Mouse (Mus musculus) midbrain, embryonic 15.5 days (tissue): Measurements from ENCODE around the gene Fkbp9. TPM values are rescaled to one million over a fixed set of nuclear protein-coding genes. Genes with fewer than 3 reads are reported as not detected.
A peak's percentile ranks its signal among the peaks of the same experiment; 100 is the strongest.

Experiments
- ATAC-seq: fragments of 200-750 bp; cut with Nextera tagmentation; replicated peaks from 2 replicates; pipeline ENCODE4 v1.8.0; 2017; ENCODE audit warnings: moderate TSS enrichment
- H3K27ac ChIP-seq: fragments of 300-500 bp; sonication (generic); 2 replicates; pipeline ENCODE4 v1.5.1; 2015; ENCODE audit warnings: mild to moderate bottlenecking, inconsistent platforms
- H3K27me3 ChIP-seq: fragments of 300-500 bp; sonication (generic); replicated peaks from 2 replicates; pipeline ENCODE4 v1.6.1; 2015; ENCODE audit warnings: inconsistent platforms
- H3K36me3 ChIP-seq: fragments of 300-500 bp; sonication (generic); replicated peaks from 2 replicates; pipeline ENCODE4 v1.6.1; 2015; ENCODE audit warnings: inconsistent platforms
- H3K4me1 ChIP-seq: fragments of 300-500 bp; sonication (generic); 2 replicates; pipeline ENCODE4 v1.6.1; 2015; ENCODE audit warnings: inconsistent platforms
- H3K4me2 ChIP-seq: fragments of 300-500 bp; sonication (generic); 2 replicates; pipeline ENCODE4 v1.6.1; 2015; ENCODE audit warnings: inconsistent platforms, mild to moderate bottlenecking, moderate library complexity
- H3K4me3 ChIP-seq: fragments of 300-500 bp; sonication (generic); 2 replicates; pipeline ENCODE4 v1.5.1; 2015; ENCODE audit warnings: mild to moderate bottlenecking, inconsistent platforms
- H3K9ac ChIP-seq: fragments of 300-500 bp; sonication (generic); 2 replicates; pipeline ENCODE4 v1.6.1; 2015; ENCODE audit warnings: mild to moderate bottlenecking, inconsistent platforms
- H3K9me3 ChIP-seq: fragments of 300-500 bp; sonication (generic); 2 replicates; pipeline ENCODE4 v1.6.1; 2016; ENCODE audit warnings: inconsistent platforms
- WGBS: fragments of 180-500 bp; shearing (Covaris S2); methylation state at CpG from one replicate; pipeline ENCODE4 v1.1.7; 2015; ENCODE audit warnings: mixed read lengths; 5-methylcytosine and 5-hydroxymethylcytosine counted together
- polyA plus RNA-seq: library from polyadenylated mRNA; unstranded; fragments of >200 nt; fragmentation: Nextera tagmentation; extraction: Ambion mirVana; gene quantifications from 2 replicates; pipeline ENCODE4 v1.2.1, GENCODE M21; 2015

The Fkbp9 gene
- polyA plus RNA-seq, 1 experiment from 2014 or later, result 31.9 TPM

DNA sequence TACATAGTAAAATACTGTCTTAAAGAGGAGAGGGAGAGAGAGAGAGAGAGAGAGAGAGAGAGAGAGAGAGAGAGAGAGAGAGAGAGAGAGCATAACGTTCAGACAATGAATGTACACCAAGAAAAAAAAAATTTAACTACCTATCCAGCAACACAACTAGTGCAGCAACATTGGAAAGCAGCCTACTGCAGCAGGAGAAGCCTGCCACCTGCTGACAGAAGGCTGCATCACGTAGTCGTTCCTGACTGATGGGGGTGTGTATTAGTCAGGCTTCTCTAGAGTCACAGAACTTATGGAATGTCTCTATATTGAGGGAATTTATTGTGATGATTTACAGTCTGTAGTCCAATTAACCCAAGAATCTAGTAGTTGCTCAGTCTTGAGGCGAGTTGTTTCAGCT is 77.1 kb downstream of the Fkbp9 start:
- ATAC-seq, result no peak

GRCm38 (mm10) chr6:56910910-56911309 is 79.1 kb downstream of the Fkbp9 start:
- no peak for ATAC-seq
- no peaks in the 10 kb centered on the region for H3K27me3 ChIP-seq
- H3K9ac ChIP-seq, result no peak overlapping the region
- WGBS, result 87% methylated on average over 2 of the region's 2 CpGs
- no peak overlapping the region for H3K4me3 ChIP-seq
- H3K9me3 ChIP-seq, result no peaks in the 10 kb centered on the region
- H3K4me2 ChIP-seq, result no peak overlapping the region
- H3K4me1 ChIP-seq, result peaks cover 7% of the 10 kb centered on the region; the same call in 1 of the 2 replicates
- H3K27ac ChIP-seq, result no peak overlapping the region
- no peaks in the 10 kb centered on the region for H3K36me3 ChIP-seq

More for the DNA sequence above, 77.1 kb downstream of the Fkbp9 start:
- WGBS, result 16% methylated on average over 4 of the region's 4 CpGs
- Histone ChIP-seq H3K9ac (no peak overlapping the region), H3K4me3 (no peak overlapping the region), H3K4me2 (no peak overlapping the region), H3K4me1 (peaks cover 15% of the 10 kb centered on the region), H3K36me3 (no peaks in the 10 kb centered on the region), H3K9me3 (no peaks in the 10 kb centered on the region), H3K27me3 (no peaks in the 10 kb centered on the region), H3K27ac (no peak overlapping the region)

GRCm38 (mm10) chr6:56913092-56913858 is 81.4 kb downstream of the Fkbp9 start:
- WGBS, result 71% methylated on average over 2 of the region's 2 CpGs
- Histone ChIP-seq H3K4me3 (no peak overlapping the region), H3K4me2 (no peak overlapping the region), H3K4me1 (peaks cover 4% of the 10 kb centered on the region; the same call in 1 of the 2 replicates), H3K27ac (no peak overlapping the region), H3K27me3 (no peaks in the 10 kb centered on the region), H3K9me3 (no peaks in the 10 kb centered on the region), H3K9ac (no peak overlapping the region), H3K36me3 (no peaks in the 10 kb centered on the region)
- no peak for ATAC-seq

DNA sequence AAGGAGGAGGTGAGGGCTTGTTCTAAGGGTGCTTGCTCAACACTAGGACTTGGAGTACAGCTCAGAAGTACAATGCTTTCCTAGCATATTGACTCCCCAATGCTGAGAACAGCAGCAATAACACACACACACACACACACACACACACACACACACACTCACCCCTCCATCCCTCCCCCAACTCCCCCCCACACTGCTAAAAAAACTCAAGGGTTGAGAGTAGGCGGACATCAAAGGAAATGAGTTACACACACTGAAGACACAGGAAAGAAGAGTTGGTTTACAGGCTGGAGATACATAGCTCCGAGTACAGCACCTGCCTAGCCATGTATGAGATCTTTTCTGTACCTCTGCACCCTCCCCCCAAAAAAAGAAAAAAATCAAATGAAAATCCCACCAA is 84.4 kb downstream of the Fkbp9 start:
- no peak for ATAC-seq
- WGBS, result 86% methylated on average over 2 of the region's 2 CpGs
- H3K27me3 ChIP-seq, result no peaks in the 10 kb centered on the region
- H3K4me2 ChIP-seq, result no peak overlapping the region
- H3K4me3 ChIP-seq, result no peak overlapping the region
- H3K9me3 ChIP-seq, result no peaks in the 10 kb centered on the region
- H3K9ac ChIP-seq, result no peak overlapping the region
- H3K4me1 ChIP-seq, result peaks cover 6% of the 10 kb centered on the region; the same call in 1 of the 2 replicates
- H3K27ac ChIP-seq, result no peak overlapping the region
- H3K36me3 ChIP-seq, result no peaks in the 10 kb centered on the region

DNA sequence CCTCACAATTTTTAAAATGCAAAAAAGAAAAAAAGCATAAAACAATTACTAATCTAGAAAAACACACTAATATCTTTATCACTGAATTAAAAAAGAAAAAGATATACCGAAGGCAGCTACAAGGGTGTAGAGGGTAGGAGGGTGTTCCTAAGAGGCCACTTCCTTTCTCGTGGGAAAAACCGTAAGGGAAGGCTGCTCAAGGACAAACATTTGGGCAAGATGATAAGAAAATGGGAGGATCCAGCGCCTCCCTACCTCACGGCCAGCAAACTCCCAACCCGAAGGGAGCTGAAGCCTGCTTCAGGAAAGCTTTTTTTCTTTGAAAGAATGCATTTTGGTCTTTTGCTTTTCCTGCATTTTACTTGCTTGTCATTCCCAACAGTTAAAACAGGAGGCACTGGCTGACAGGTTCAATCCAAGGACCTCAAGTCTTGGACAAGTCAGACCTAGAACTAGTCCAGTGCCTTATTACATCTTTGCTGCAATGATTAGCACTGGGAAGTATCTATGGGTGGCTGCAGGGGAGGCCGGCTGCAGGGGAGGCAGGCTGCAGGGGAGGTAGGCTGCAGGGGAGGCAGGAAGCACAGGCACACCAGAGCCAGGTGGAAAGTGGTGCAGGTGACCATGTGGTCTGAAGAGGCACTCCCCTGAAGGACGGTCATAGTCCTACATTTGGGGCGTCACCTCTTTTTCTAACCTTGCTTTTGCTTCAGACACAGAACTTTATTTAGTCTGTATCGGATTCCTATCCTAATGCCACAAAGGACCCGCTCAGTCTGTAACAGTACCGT is 85.9 kb downstream of the Fkbp9 start:
- no peak overlapping the region for H3K4me3 ChIP-seq
- no peaks in the 10 kb centered on the region for H3K36me3 ChIP-seq
- ATAC-seq, result no peak
- 81% methylated on average over 12 of the region's 12 CpGs for WGBS
- H3K9me3 ChIP-seq, result no peaks in the 10 kb centered on the region
- H3K4me2 ChIP-seq, result no peak overlapping the region
- H3K9ac ChIP-seq, result no peak overlapping the region
- H3K27me3 ChIP-seq, result no peaks in the 10 kb centered on the region
- H3K27ac ChIP-seq, result no peak overlapping the region
- H3K4me1 ChIP-seq, result peaks cover 19% of the 10 kb centered on the region

DNA sequence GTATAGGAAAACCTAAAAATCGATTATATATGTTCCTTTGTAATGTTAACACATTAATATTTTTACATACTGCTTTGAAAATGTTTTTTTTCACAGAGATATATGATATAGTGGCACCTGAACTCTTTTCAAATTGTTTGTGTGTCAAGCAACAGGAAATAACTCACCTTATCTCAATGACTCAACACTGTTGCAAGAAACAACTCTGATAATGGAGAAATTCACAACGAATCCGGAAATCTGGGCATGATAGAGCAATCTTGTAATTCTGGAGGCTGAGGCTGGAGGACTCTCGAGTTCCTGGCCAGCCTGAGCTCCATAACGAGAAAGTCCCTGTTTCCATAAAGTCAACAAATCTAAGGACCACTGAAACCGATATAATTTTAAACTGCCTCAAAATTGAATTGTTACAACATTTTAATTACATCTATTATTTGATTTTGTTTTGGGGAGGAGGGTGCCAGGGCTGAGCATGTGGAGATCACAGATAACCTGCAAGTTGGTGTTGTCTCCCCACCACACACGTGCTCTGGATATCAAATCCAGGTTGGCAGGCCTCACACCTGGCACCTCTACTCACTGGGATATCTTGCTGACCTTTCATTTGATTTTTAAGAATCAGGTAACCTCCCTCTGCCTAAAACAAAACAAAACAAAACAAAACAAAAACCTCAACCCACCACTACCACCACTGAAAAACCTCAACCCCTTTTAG is 87.6 kb downstream of the Fkbp9 start:
- Histone ChIP-seq H3K4me3 (no peak overlapping the region), H3K27ac (no peak overlapping the region), H3K4me1 (peaks cover 19% of the 10 kb centered on the region), H3K9me3 (no peaks in the 10 kb centered on the region), H3K27me3 (no peaks in the 10 kb centered on the region), H3K9ac (no peak overlapping the region), H3K4me2 (no peak overlapping the region), H3K36me3 (no peaks in the 10 kb centered on the region)
- no peak for ATAC-seq
- 94% methylated on average over 7 of the region's 7 CpGs for WGBS

DNA sequence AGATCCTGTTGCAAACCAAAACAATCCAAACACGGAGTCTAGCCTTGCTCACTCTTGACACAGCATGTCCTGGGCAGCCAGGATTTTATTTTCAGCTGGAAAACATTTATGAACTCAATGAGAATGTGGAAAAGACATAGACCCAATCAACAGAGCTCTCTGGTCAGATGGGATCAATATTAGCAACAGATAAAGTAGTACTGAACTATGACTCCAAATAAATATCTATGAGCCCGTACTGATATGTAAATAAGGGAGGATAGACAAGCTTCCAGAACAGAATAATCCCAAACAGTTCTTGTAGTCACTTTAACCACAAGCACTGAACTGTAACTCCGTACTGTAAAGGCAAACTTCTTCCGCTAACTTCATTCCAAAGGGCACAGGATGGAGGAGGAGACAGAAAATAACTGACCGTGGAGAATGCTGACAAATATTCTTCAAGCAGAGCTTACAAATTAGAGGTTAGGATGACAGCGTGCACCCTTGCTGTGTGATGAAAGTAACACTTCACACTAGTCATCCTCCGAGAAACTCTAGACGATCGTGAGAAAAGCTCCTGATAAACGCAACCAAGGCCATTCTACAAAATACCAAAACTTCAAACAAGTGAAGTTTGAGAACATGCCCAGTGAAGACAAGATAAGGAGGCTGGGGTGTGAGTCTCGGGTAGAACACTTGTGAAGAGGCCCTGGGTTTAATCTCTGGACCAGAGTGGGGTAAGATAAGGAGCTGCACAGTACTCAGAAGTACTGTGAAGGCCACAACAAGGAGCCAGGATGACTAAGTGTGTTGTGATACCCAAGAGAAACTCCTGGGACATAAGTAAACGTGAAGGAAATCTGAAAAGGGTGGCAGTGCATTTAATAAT is 88.6 kb downstream of the Fkbp9 start:
- Histone ChIP-seq H3K27me3 (no peaks in the 10 kb centered on the region), H3K4me3 (no peak overlapping the region), H3K9ac (no peak overlapping the region), H3K27ac (no peak overlapping the region), H3K9me3 (no peaks in the 10 kb centered on the region), H3K4me2 (no peak overlapping the region), H3K4me1 (peaks cover 23% of the 10 kb centered on the region), H3K36me3 (no peaks in the 10 kb centered on the region)
- ATAC-seq, result no peak
- WGBS, result 84% methylated on average over 12 of the region's 12 CpGs

DNA sequence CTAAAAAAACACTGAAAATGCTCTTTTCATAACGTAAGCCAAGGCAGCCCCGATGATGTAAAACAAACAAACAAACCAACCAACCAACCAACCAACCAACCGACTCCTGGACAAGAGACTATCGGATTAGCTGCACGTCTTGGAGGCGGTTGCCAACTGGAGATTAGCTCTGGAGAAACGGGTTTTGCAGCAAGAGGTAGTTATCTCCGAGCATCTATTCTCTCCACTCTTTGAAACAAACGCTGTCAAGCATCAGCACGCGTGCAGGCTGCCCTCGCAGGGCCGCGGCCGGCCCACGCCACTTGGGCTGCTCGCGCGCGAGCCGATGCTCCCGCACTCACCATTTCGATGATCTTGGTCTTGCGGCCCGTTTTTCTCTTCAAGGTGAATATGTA is 91.5 kb downstream of the Fkbp9 start:
- Histone ChIP-seq H3K9me3 (no peaks in the 10 kb centered on the region), H3K9ac (peak overlapping the region; percentile 90), H3K27me3 (no peaks in the 10 kb centered on the region), H3K4me1 (peaks cover 23% of the 10 kb centered on the region), H3K4me3 (peak overlapping the region; percentile 85), H3K4me2 (peak overlapping the region; percentile 58), H3K36me3 (no peaks in the 10 kb centered on the region), H3K27ac (peak overlapping the region; percentile 95)
- 0% methylated on average over 25 of the region's 25 CpGs for WGBS
- no peak for ATAC-seq

DNA sequence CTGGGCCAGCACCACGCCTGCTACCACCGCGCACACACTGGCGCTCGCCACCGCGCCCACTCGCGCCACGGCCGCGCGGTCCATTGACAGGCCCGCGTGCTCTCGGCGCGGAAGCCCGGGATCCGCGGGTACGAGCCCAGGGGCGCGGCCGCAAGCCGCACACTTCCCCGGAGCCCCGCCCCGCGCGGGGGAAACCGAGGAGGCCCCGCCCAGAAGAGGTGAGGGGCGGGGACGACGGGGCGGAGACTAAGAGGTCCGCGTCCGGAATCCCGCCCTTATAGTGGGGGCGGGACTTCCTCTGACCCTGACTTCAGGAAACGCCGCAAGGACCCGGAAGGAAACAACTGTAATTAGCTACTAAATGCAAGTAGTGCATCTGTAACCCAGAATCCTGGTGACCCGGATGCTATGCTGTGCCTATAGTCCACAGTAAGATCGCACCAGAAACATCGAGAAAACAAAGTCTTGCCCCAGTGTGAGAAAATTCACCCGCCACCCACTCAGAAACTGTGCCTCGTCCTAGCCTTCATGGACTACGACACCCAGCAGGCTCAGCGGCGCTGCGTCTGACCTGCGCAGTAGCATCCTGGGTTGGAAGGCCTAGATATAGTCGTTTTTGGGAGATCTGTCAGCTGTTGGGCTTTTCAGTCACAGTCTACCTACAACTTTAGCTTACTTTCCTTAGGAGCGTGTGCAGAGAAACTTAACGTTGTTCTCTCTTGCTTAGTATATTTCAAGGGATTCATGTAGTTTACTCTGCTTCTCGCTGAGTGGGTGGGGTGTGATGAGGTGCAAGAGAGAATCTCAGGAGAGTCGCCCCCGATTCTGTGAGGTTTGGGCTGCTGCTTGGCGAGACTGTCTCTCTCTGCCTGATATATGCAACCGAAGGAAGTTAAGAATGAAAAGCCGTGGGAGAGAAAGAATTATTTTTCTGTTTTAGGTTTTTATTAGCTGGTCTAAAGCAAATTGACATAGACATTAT is 92.2 kb downstream of the Fkbp9 start, which contains the start of the genes Nt5c3 and Vmn1r4:
TSS of gene Nt5c3 (minus strand) at position 207 of the 982 bp plus-strand sequence.
TSS of gene Vmn1r4 (plus strand) at position 290 of the 982 bp plus-strand sequence.
- ATAC-seq, result peak; percentile 98
- peak within 1 kb of the TSS; percentile 95 for H3K27ac ChIP-seq
- H3K36me3 ChIP-seq, result no peaks in the 10 kb centered on the region
- H3K9me3 ChIP-seq, result no peaks in the 10 kb centered on the region
- peak within 1 kb of the TSS; percentile 85 for H3K4me3 ChIP-seq
- WGBS, result 3% methylated on average over 64 of the region's 64 CpGs
- H3K27me3 ChIP-seq, result no peaks in the 10 kb centered on the region
- H3K9ac ChIP-seq, result peak within 1 kb of the TSS; percentile 90
- H3K4me2 ChIP-seq, result peak within 1 kb of the TSS; percentile 58
- peaks cover 23% of the 10 kb centered on the region for H3K4me1 ChIP-seq
